Mouse (Mus musculus): ENCODE results near the gene Ruvbl2. TPM values are rescaled to one million over a fixed set of nuclear protein-coding genes. Genes with fewer than 3 reads are reported as not detected.

Gene Ruvbl2
- polyA plus RNA-seq, 1 experiment from 2014 or later = 159 TPM

- Histone ChIP-seq H3K27ac (replicated peaks) (no peak overlapping the region), H3K27me3 (peaks cover 27% of the 10 kb centered on the region), H3K4me3 (replicated peaks) (peak overlapping the region; percentile 4; the same call in 1 of the 2 replicates), H3K4me1 (peaks cover 36% of the 10 kb centered on the region), H3K36me3 (peaks cover 41% of the 10 kb centered on the region), H3K9me3 (replicated peaks) (no peaks in the 10 kb centered on the region), H3K4me2 (replicated peaks) (peak overlapping the region; percentile 28; the same call in 1 of the 2 replicates), H3K9ac (no peak overlapping the region)
- ATAC-seq (ENCODE audit: insufficient number of reproducible peaks, low FRiP score, low TSS enrichment, low read depth) = no peak
- 13% methylated on average over 27 of the region's 27 CpGs for WGBS
Observed at GRCm38 (mm10) chr7:45419859-45420614, 17.9 kb downstream of the Ruvbl2 start.

GRCm38 (mm10) chr7:45417962-45418492 lies 19.9 kb downstream of the Ruvbl2 start:
- 10% methylated on average over 13 of the region's 13 CpGs for WGBS
- H3K9me3 ChIP-seq (replicated peaks) = no peaks in the 10 kb centered on the region
- H3K9ac ChIP-seq = no peak overlapping the region
- H3K27ac ChIP-seq (replicated peaks) = no peak overlapping the region
- peaks cover 21% of the 10 kb centered on the region for H3K36me3 ChIP-seq
- H3K4me1 ChIP-seq = peaks cover 55% of the 10 kb centered on the region
- H3K4me3 ChIP-seq (replicated peaks) = no peak overlapping the region
- no peak for ATAC-seq (ENCODE audit: insufficient number of reproducible peaks, low FRiP score, low TSS enrichment, low read depth)
- peak overlapping the region; percentile 13 for H3K4me2 ChIP-seq (replicated peaks)
- peaks cover 44% of the 10 kb centered on the region for H3K27me3 ChIP-seq

DNA sequence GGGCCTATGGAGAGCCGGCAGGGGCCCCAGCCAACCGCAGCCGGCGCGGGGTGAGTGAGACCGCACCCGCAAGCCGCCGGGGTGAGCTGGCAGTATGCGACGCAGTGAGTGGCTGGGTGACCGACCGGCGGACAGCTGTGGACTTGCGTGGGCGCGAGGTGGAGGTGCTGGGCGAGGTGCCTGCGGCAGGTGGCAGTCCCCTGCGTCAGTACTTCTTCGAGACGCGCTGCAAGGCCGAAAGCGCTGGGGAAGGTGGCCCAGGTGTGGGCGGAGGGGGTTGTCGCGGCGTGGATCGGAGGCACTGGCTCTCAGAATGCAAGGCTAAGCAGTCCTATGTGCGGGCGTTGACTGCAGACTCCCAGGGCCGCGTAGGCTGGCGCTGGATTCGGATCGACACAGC lies 22.3 kb downstream of the Ruvbl2 start:
- Histone ChIP-seq H3K9me3 (replicated peaks) (no peaks in the 10 kb centered on the region), H3K27me3 (peaks cover 61% of the 10 kb centered on the region), H3K27ac (replicated peaks) (no peak overlapping the region; the same call in 1 of the 2 replicates), H3K4me1 (peaks cover 55% of the 10 kb centered on the region), H3K36me3 (no peaks in the 10 kb centered on the region), H3K9ac (no peak overlapping the region), H3K4me3 (replicated peaks) (peak overlapping the region; percentile 10), H3K4me2 (replicated peaks) (peak overlapping the region; percentile 29)
- no peak for ATAC-seq (ENCODE audit: insufficient number of reproducible peaks, low FRiP score, low TSS enrichment, low read depth)
- WGBS = 20% methylated on average over 37 of the region's 37 CpGs

- no peak overlapping the region for H3K9ac ChIP-seq
- H3K4me3 ChIP-seq (replicated peaks) = no peak overlapping the region
- no peaks in the 10 kb centered on the region for H3K9me3 ChIP-seq (replicated peaks)
- WGBS = 35% methylated on average over 12 of the region's 12 CpGs
- H3K27ac ChIP-seq (replicated peaks) = no peak overlapping the region
- H3K36me3 ChIP-seq = no peaks in the 10 kb centered on the region
- peak overlapping the region; percentile 92; the same call in 1 of the 2 replicates for H3K4me2 ChIP-seq (replicated peaks)
- H3K4me1 ChIP-seq = peaks cover 46% of the 10 kb centered on the region
- ATAC-seq (ENCODE audit: insufficient number of reproducible peaks, low FRiP score, low TSS enrichment, low read depth) = no peak
- H3K27me3 ChIP-seq = peaks cover 67% of the 10 kb centered on the region
Observed at GRCm38 (mm10) chr7:45414740-45415224, 23.1 kb downstream of the Ruvbl2 start.

DNA sequence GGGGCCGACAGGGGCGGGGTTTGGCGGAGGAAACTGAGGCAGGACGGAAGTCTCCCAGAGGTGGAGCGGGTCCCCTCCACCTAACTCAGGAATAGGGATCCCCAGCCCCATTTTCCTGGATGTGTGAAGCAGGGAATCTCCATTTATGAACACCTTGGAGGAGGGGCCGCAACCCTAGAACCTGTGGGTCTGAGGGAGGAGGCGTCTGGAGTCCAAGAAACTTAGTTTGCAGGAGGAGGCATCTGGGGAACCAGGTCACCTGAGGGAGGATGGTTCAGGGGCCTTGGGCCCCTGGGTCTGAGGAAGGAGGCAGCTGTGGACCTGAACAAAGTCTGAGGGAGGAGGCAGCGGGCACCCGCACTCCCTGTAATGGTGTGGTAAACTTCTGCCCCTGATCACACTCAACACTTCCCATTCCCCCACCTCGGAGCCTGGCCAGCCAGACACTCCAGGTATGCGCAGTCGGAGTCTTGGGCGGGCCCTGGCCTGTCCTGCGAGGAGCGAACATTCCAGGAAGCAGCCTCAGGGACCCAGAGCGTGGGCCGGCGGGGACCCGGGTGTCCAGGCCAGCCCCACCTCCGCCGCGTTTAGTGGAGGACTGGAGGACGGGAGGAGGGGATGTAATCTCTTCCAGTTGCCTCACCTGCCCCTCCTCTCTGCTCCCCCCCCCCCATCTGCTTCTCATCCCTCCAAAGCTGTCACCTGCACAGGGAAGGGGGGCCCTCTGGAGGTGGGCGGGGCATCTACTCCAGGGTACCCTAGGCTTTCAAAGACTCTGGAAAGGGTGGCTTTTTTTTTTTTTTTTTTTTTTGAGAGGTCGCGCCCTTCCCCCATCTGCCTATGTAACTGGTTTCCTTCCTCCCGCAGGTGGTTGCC lies 23.8 kb downstream of the Ruvbl2 start:
- 2% methylated on average over 25 of the region's 27 CpGs for WGBS
- Histone ChIP-seq H3K27ac (replicated peaks) (peak overlapping the region; percentile 77), H3K9me3 (replicated peaks) (no peaks in the 10 kb centered on the region), H3K36me3 (no peaks in the 10 kb centered on the region), H3K4me3 (replicated peaks) (peak overlapping the region; percentile 63), H3K27me3 (peaks cover 73% of the 10 kb centered on the region), H3K4me1 (peaks cover 45% of the 10 kb centered on the region), H3K9ac (peak overlapping the region; percentile 60), H3K4me2 (replicated peaks) (peak overlapping the region; percentile 92)
- peak; percentile 65 for ATAC-seq (ENCODE audit: insufficient number of reproducible peaks, low FRiP score, low TSS enrichment, low read depth)

DNA sequence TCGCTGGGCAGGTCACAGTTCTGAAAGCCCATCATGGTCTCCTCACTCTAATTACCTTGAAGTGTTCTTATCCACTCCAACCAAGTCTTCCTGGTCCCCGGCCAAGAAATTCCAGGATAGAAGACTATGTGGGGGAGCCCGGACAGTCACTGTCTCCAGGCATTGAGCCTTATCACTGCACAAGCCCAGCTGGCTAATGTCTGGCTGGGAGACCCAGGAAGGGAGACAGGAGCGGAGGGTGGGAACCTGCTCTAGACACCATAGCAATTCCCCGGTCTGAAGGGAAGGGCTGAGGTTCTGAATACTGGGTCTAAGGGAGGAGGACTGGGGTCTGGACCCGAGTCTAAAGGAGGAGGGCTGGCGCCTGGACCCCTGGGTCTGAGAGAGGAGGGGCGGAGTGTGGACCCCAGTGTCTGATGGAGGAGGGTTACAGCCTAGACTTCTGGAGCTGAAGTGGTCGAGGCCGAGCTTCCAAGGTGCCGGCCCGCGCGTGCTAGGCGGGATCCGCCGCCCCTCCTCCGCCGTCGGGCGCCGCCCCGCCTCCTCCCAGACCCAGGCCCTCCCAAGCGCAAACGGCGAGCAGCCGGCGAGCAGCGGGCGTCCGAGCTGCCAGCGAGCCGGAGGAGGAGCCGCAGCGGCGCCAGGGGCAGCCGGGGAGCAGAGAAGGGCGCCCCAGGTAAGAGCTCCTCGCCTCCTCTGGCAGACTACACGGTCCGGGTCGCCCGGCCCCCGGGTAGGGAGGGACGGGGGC lies 24.6 kb downstream of the Ruvbl2 start, which contains the start of gene Ntf5:
Gene Ntf5 (plus strand): TSS at position 583 of the 751 bp plus-strand sequence.
- Histone ChIP-seq H3K4me2 (replicated peaks) (peak within 1 kb of the TSS; percentile 92), H3K27me3 (peaks cover 77% of the 10 kb centered on the region), H3K36me3 (no peaks in the 10 kb centered on the region), H3K9ac (peak within 1 kb of the TSS; percentile 60), H3K27ac (replicated peaks) (peak within 1 kb of the TSS; percentile 77), H3K4me1 (peaks cover 40% of the 10 kb centered on the region), H3K4me3 (replicated peaks) (peak within 1 kb of the TSS; percentile 63), H3K9me3 (replicated peaks) (no peaks in the 10 kb centered on the region)
- 1% methylated on average over 43 of the region's 45 CpGs for WGBS
- ATAC-seq (ENCODE audit: insufficient number of reproducible peaks, low FRiP score, low TSS enrichment, low read depth) = peak; percentile 23

- Histone ChIP-seq H3K9ac (no peak overlapping the region), H3K4me3 (replicated peaks) (no peak overlapping the region), H3K27me3 (peaks cover 82% of the 10 kb centered on the region), H3K36me3 (no peaks in the 10 kb centered on the region), H3K4me2 (replicated peaks) (no peak overlapping the region), H3K27ac (replicated peaks) (no peak overlapping the region), H3K9me3 (replicated peaks) (no peaks in the 10 kb centered on the region), H3K4me1 (peaks cover 31% of the 10 kb centered on the region)
- ATAC-seq (ENCODE audit: insufficient number of reproducible peaks, low FRiP score, low TSS enrichment, low read depth) = no peak
- 80% methylated on average over 2 of the region's 2 CpGs for WGBS
Observed at GRCm38 (mm10) chr7:45412421-45412820, 25.5 kb downstream of the Ruvbl2 start.

- Histone ChIP-seq H3K36me3 (no peaks in the 10 kb centered on the region), H3K4me3 (replicated peaks) (no peak overlapping the region), H3K9ac (no peak overlapping the region), H3K4me2 (replicated peaks) (no peak overlapping the region), H3K4me1 (peaks cover 35% of the 10 kb centered on the region), H3K27me3 (peaks cover 86% of the 10 kb centered on the region), H3K27ac (replicated peaks) (no peak overlapping the region), H3K9me3 (replicated peaks) (no peaks in the 10 kb centered on the region)
- ATAC-seq (ENCODE audit: insufficient number of reproducible peaks, low FRiP score, low TSS enrichment, low read depth) = no peak
- 91% methylated on average over 8 of the region's 8 CpGs for WGBS
Observed at GRCm38 (mm10) chr7:45409497-45410163, 28.3 kb downstream of the Ruvbl2 start.

DNA sequence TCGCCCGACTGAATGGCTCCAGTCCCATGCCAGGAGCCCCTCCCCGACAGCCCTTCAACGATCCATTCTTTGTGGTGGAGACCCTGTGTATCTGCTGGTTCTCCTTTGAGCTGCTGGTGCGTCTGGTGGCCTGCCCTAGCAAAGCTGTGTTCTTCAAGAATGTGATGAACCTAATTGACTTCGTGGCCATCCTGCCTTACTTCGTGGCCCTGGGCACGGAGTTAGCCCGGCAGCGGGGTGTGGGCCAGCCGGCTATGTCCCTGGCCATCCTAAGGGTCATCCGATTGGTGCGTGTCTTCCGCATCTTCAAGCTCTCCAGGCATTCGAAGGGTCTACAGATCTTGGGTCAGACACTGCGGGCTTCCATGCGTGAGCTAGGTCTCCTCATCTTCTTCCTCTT lies 28.9 kb downstream of the Ruvbl2 start:
- ATAC-seq (ENCODE audit: insufficient number of reproducible peaks, low FRiP score, low TSS enrichment, low read depth) = no peak
- H3K27ac ChIP-seq (replicated peaks) = no peak overlapping the region
- 86% methylated on average over 17 of the region's 17 CpGs for WGBS
- no peak overlapping the region for H3K4me3 ChIP-seq (replicated peaks)
- peaks cover 79% of the 10 kb centered on the region for H3K27me3 ChIP-seq
- no peaks in the 10 kb centered on the region for H3K9me3 ChIP-seq (replicated peaks)
- H3K9ac ChIP-seq = no peak overlapping the region
- H3K4me1 ChIP-seq = peaks cover 29% of the 10 kb centered on the region
- no peaks in the 10 kb centered on the region for H3K36me3 ChIP-seq
- H3K4me2 ChIP-seq (replicated peaks) = no peak overlapping the region

GRCm38 (mm10) chr7:45408351-45408750 lies 29.5 kb downstream of the Ruvbl2 start:
- ATAC-seq (ENCODE audit: insufficient number of reproducible peaks, low FRiP score, low TSS enrichment, low read depth) = no peak
- Histone ChIP-seq H3K4me3 (replicated peaks) (no peak overlapping the region), H3K4me2 (replicated peaks) (no peak overlapping the region), H3K9me3 (replicated peaks) (no peaks in the 10 kb centered on the region), H3K4me1 (peaks cover 23% of the 10 kb centered on the region), H3K27me3 (peaks cover 75% of the 10 kb centered on the region), H3K27ac (replicated peaks) (no peak overlapping the region), H3K36me3 (no peaks in the 10 kb centered on the region), H3K9ac (no peak overlapping the region)
- WGBS = 64% methylated on average over 7 of the region's 7 CpGs

Measured in embryonic facial prominence, embryonic 15.5 days (tissue).